Comparison of ENCODE assay signal across 9 mouse cellular contexts in genomic region chr10:80227166-80227539, GRCm38 (mm10). TPM values are rescaled to one million over a fixed set of nuclear protein-coding genes. Genes with fewer than 3 reads are reported as not detected.
DNase-seq lines count a peak whose midpoint lies in the region; ATAC-seq and TF ChIP-seq lines count a peak whose summit lies in the region.
"Had no signal": no experiment of that assay in that cellular context is flagged by ENCODE, and none has a peak within 500 bp of the region (broad histone marks: within the 10 kb centered on the region; RNA-seq: fewer than 3 reads in every experiment).

No protein-coding gene starts in this region.

- DNase-seq in lung, embryonic 14.5 days = peak; percentile 36
- no peak for DNase-seq in lung, postnatal 14 days
- DNase-seq in ovary, adult 18-20 months (ENCODE audit: low spot score) = no peak
- no peak for DNase-seq in gastrocnemius, adult 8-10 months (ENCODE audit: low spot score in 2 of 2)

- peaks cover 35% of the 10 kb centered on the region for H3K36me3 ChIP-seq in lung, embryonic 14.5 days (ENCODE audit: insufficient read depth)
- H3K36me3 ChIP-seq in intestine, postnatal 0 days (ENCODE audit: control insufficient read depth, insufficient read depth) = peaks cover 27% of the 10 kb centered on the region
- peaks cover 19% of the 10 kb centered on the region for H3K36me3 ChIP-seq in neural tube, embryonic 15.5 days

- WGBS in lung, embryonic 14.5 days = 5% methylated on average over 10 of the region's 10 CpGs
- 3% methylated on average over 10 of the region's 10 CpGs for WGBS in intestine, postnatal 0 days
- 7% methylated on average over 10 of the region's 10 CpGs for WGBS in neural tube, embryonic 15.5 days

- H3K4me3 ChIP-seq in lung, embryonic 14.5 days (ENCODE audit: low read depth, low read length) = peak overlapping the region; percentile 88
- peak overlapping the region; percentile 68 for H3K4me3 ChIP-seq in embryonic fibroblast, embryonic 13.5 days (ENCODE audit: insufficient read depth, low read length)
- H3K4me3 ChIP-seq in intestine, postnatal 0 days (ENCODE audit: low read depth, low read length) = peak overlapping the region; percentile 87
- peak overlapping the region; percentile 75 for H3K4me3 ChIP-seq in neural tube, embryonic 15.5 days (replicated peaks)

- H3K4me2 ChIP-seq in lung, embryonic 14.5 days = peak overlapping the region; percentile 97
- peak overlapping the region; percentile 94 for H3K4me2 ChIP-seq in intestine, postnatal 0 days (replicated peaks; ENCODE audit: low read depth)
- peak overlapping the region; percentile 89 for H3K4me2 ChIP-seq in neural tube, embryonic 15.5 days

- H3K27ac ChIP-seq in lung, embryonic 14.5 days (ENCODE audit: low read depth) = peak overlapping the region; percentile 91
- H3K27ac ChIP-seq in embryonic fibroblast, embryonic 13.5 days (ENCODE audit: insufficient read depth, low read length) = peak overlapping the region; percentile 35; the same call in 1 of the 2 replicates
- 0 out of 2 replicates have a peak overlapping the region, but pooled peaks have one; percentile 85 for H3K27ac ChIP-seq in intestine, postnatal 0 days (ENCODE audit: low read depth, low read length)
- H3K27ac ChIP-seq in neural tube, embryonic 15.5 days (replicated peaks) = peak overlapping the region; percentile 97

- TF ChIP-seq POLR2A in embryonic fibroblast, embryonic 13.5 days (IDR thresholded peaks at IDR 0.05; ENCODE audit: low read depth, low read length) = no peak

- no peak for ATAC-seq in lung, embryonic 14.5 days (ENCODE audit: insufficient read depth)
- no peak for ATAC-seq in intestine, postnatal 0 days
- peak; percentile 27; the same call in 1 of the 2 replicates for ATAC-seq in neural tube, embryonic 15.5 days (ENCODE audit: low FRiP score)
- no peak for ATAC-seq in activated CD4-positive, CD25-positive, alpha-beta regulatory T cell, adult 4 months

- no peak for TF ChIP-seq CTCF in lung, embryonic 14.5 days (IDR thresholded peaks at IDR 0.05; ENCODE audit: low read depth)
- no peak for TF ChIP-seq CTCF in embryonic fibroblast, embryonic 13.5 days (IDR thresholded peaks at IDR 0.05; ENCODE audit: borderline replicate concordance, insufficient read depth, low read length)
- TF ChIP-seq CTCF in intestine, postnatal 0 days (IDR thresholded peaks at IDR 0.05; ENCODE audit: low read depth) = no peak

- H3K27me3 ChIP-seq in lung, embryonic 14.5 days (ENCODE audit: insufficient read depth, low read length) = no peaks in the 10 kb centered on the region
- H3K27me3 ChIP-seq in intestine, postnatal 0 days (replicated peaks; ENCODE audit: control insufficient read depth, insufficient read depth, low read length) = no peaks in the 10 kb centered on the region
- H3K27me3 ChIP-seq in neural tube, embryonic 15.5 days (replicated peaks) = no peaks in the 10 kb centered on the region

- H3K4me1 ChIP-seq in lung, embryonic 14.5 days (ENCODE audit: insufficient read depth) = peaks cover 22% of the 10 kb centered on the region
- H3K4me1 ChIP-seq in embryonic fibroblast, embryonic 13.5 days (ENCODE audit: control insufficient read depth, insufficient read depth, low read length) = peaks cover 5% of the 10 kb centered on the region
- no peaks in the 10 kb centered on the region; the same call in 1 of the 2 replicates for H3K4me1 ChIP-seq in intestine, postnatal 0 days (replicated peaks; ENCODE audit: control insufficient read depth, insufficient read depth, low read length)
- peaks cover 50% of the 10 kb centered on the region for H3K4me1 ChIP-seq in neural tube, embryonic 15.5 days

- no peaks in the 10 kb centered on the region for H3K9me3 ChIP-seq in lung, embryonic 14.5 days (ENCODE audit: low read depth, low read length)
- H3K9me3 ChIP-seq in intestine, postnatal 0 days (ENCODE audit: control insufficient read depth) = no peaks in the 10 kb centered on the region
- no peaks in the 10 kb centered on the region for H3K9me3 ChIP-seq in neural tube, embryonic 15.5 days (replicated peaks)

- H3K9ac ChIP-seq in lung, embryonic 14.5 days = peak overlapping the region; percentile 91
- H3K9ac ChIP-seq in intestine, postnatal 0 days (ENCODE audit: low read depth, low read length) = peak overlapping the region; percentile 81
- H3K9ac ChIP-seq in neural tube, embryonic 15.5 days (replicated peaks) = peak overlapping the region; percentile 97

RNA-seq across cellular contexts. Expression of gene Mum1, which starts 0.9 kb away (rescaled TPM):
- polyA plus RNA-seq in lung, embryonic 14.5 days (2014; fragmentation: Nextera tagmentation; extraction: Ambion mirVana) = 56.8 and 63.4 TPM in 2 replicates
- polyA plus RNA-seq in embryonic fibroblast, embryonic 13.5 days (2011; ENCODE audit: insufficient read length, low read depth, missing spikeins) = 24.0 and 29.1 TPM in 2 replicates
- polyA plus RNA-seq in intestine, postnatal 0 days (2015; fragmentation: Nextera tagmentation; extraction: Ambion mirVana) = 21.9 and 22.5 TPM in 2 replicates
- polyA plus RNA-seq in neural tube, embryonic 15.5 days (2015; fragmentation: Nextera tagmentation; extraction: Ambion mirVana) = 46.8 and 49.6 TPM in 2 replicates
- 10 to 100 TPM; 59.5 to 75.7 TPM for polyA plus RNA-seq in activated CD4-positive, CD25-positive, alpha-beta regulatory T cell, adult 4 months (2017; shearing (Covaris generic))
- 10 to 100 TPM; 12.7 to 16.9 (median 15.2) TPM for total RNA-seq in gastrocnemius, adult 8-10 months (2022)

RNA-seq across cellular contexts. Expression of gene Ndufs7, which starts 21.8 kb away (rescaled TPM):
- polyA plus RNA-seq in lung, embryonic 14.5 days (2014; fragmentation: Nextera tagmentation; extraction: Ambion mirVana) = 318 and 319 TPM in 2 replicates
- polyA plus RNA-seq in embryonic fibroblast, embryonic 13.5 days (2011; ENCODE audit: insufficient read length, low read depth, missing spikeins) = 65.5 and 65.7 TPM in 2 replicates
- polyA plus RNA-seq in intestine, postnatal 0 days (2015; fragmentation: Nextera tagmentation; extraction: Ambion mirVana) = 584 and 605 TPM in 2 replicates
- polyA plus RNA-seq in neural tube, embryonic 15.5 days (2015; fragmentation: Nextera tagmentation; extraction: Ambion mirVana) = 353 and 368 TPM in 2 replicates
- polyA plus RNA-seq in activated CD4-positive, CD25-positive, alpha-beta regulatory T cell, adult 4 months (2017; shearing (Covaris generic)) = 100 to 1,000 TPM; 205 to 250 TPM
- total RNA-seq in gastrocnemius, adult 8-10 months (2022) = 100 to 1,000 TPM; 576 to 623 (median 605) TPM

RNA-seq across cellular contexts. Expression of gene Gamt, which starts 33.7 kb away (rescaled TPM):
- polyA plus RNA-seq in lung, embryonic 14.5 days (2014; fragmentation: Nextera tagmentation; extraction: Ambion mirVana) = 26.8 and 29.4 TPM in 2 replicates
- 19.9 and 21.9 TPM in 2 replicates for polyA plus RNA-seq in embryonic fibroblast, embryonic 13.5 days (2011; ENCODE audit: insufficient read length, low read depth, missing spikeins)
- 30.1 and 37.2 TPM in 2 replicates for polyA plus RNA-seq in intestine, postnatal 0 days (2015; fragmentation: Nextera tagmentation; extraction: Ambion mirVana)
- 27.9 and 34.6 TPM in 2 replicates for polyA plus RNA-seq in neural tube, embryonic 15.5 days (2015; fragmentation: Nextera tagmentation; extraction: Ambion mirVana)
- polyA plus RNA-seq in activated CD4-positive, CD25-positive, alpha-beta regulatory T cell, adult 4 months (2017; shearing (Covaris generic)) = under 1 TPM in 1 of 2 experiments, not detected in 1; 0.34 TPM
- 10 to 100 TPM; 19.5 to 33.6 (median 33.4) TPM for total RNA-seq in gastrocnemius, adult 8-10 months (2022)

RNA-seq across cellular contexts. Expression of gene Dazap1, which starts 34.1 kb away (rescaled TPM):
- polyA plus RNA-seq in lung, embryonic 14.5 days (2014; fragmentation: Nextera tagmentation; extraction: Ambion mirVana) = 44.9 and 49.3 TPM in 2 replicates
- polyA plus RNA-seq in embryonic fibroblast, embryonic 13.5 days (2011; ENCODE audit: insufficient read length, low read depth, missing spikeins) = 117 and 142 TPM in 2 replicates
- 26.6 and 29.0 TPM in 2 replicates for polyA plus RNA-seq in intestine, postnatal 0 days (2015; fragmentation: Nextera tagmentation; extraction: Ambion mirVana)
- 48.6 and 50.4 TPM in 2 replicates for polyA plus RNA-seq in neural tube, embryonic 15.5 days (2015; fragmentation: Nextera tagmentation; extraction: Ambion mirVana)
- 10 to 100 TPM; 15.4 to 19.6 TPM for polyA plus RNA-seq in activated CD4-positive, CD25-positive, alpha-beta regulatory T cell, adult 4 months (2017; shearing (Covaris generic))
- total RNA-seq in gastrocnemius, adult 8-10 months (2022) = 10 to 100 TPM; 31.8 to 38.5 (median 34.6) TPM

RNA-seq across cellular contexts. Expression of gene Efna2, which starts 47.9 kb away (rescaled TPM):
- 19.6 and 22.7 TPM in 2 replicates for polyA plus RNA-seq in lung, embryonic 14.5 days (2014; fragmentation: Nextera tagmentation; extraction: Ambion mirVana)
- polyA plus RNA-seq in embryonic fibroblast, embryonic 13.5 days (2011; ENCODE audit: insufficient read length, low read depth, missing spikeins) = 5.2 and 8.3 TPM in 2 replicates
- 3.5 and 3.8 TPM in 2 replicates for polyA plus RNA-seq in intestine, postnatal 0 days (2015; fragmentation: Nextera tagmentation; extraction: Ambion mirVana)
- polyA plus RNA-seq in neural tube, embryonic 15.5 days (2015; fragmentation: Nextera tagmentation; extraction: Ambion mirVana) = 25.9 and 31.2 TPM in 2 replicates
- polyA plus RNA-seq in activated CD4-positive, CD25-positive, alpha-beta regulatory T cell, adult 4 months (2017; shearing (Covaris generic)) = not detected
- under 1 TPM; 0.19 to 0.48 (median 0.36) TPM for total RNA-seq in gastrocnemius, adult 8-10 months (2022)
- total RNA-seq: neutrophil, adult 5-6 weeks had no signal

Comparison
In these comparisons a context has a peak if more than half of its experiments do, and no peak if none do; other contexts are left out.
1. H3K27ac ChIP-seq: peak in every context shown above with its lines; median percentile 97 in neural tube, embryonic 15.5 days; 91 in lung, embryonic 14.5 days; 85 in intestine, postnatal 0 days; 35 in embryonic fibroblast, embryonic 13.5 days.
2. RNA of gene Gamt, which starts 33.7 kb away (polyA plus RNA-seq): 27.9 to 34.6 TPM in neural tube, embryonic 15.5 days, 30.1 to 37.2 TPM in intestine, postnatal 0 days, 26.8 to 29.4 TPM in lung, embryonic 14.5 days and 19.9 to 21.9 TPM in embryonic fibroblast, embryonic 13.5 days; 0.34 TPM in activated CD4-positive, CD25-positive, alpha-beta regulatory T cell, adult 4 months; every median in the first group is over 10 times any median in the second.
3. Peak in every context shown above with its lines, with median percentiles within 50 percentile points of each other: H3K4me2 ChIP-seq, H3K4me3 ChIP-seq and H3K9ac ChIP-seq.